Mouse (Mus musculus) midbrain, embryonic 14.5 days (tissue): ENCODE data around the gene Tbxas1. TPM values are rescaled to one million over a fixed set of nuclear protein-coding genes. Genes with fewer than 3 reads are reported as not detected.

Experiments used
- ATAC-seq: fragments of 200-750 bp; cut with Nextera tagmentation; 2 replicates; pipeline ENCODE4 v1.8.0; 2017; ENCODE audit warnings: moderate number of reproducible peaks, moderate library complexity; ENCODE audit not compliant: low FRiP score, low TSS enrichment
- DNase-seq: peaks from one replicate; pipeline ENCODE4 v3.0.0-alpha.2; 2015
- H3K27ac ChIP-seq: fragments of 300-500 bp; sonication (generic); replicated peaks from 2 replicates; pipeline ENCODE4 v1.5.1; 2014; ENCODE audit warnings: mild to moderate bottlenecking, low read depth, low read length, moderate library complexity
- H3K27me3 ChIP-seq: fragments of 300-500 bp; sonication (generic); 2 replicates; pipeline ENCODE4 v1.6.1; 2014; ENCODE audit warnings: low read length, control low read depth, mixed read lengths; ENCODE audit not compliant: control insufficient read depth, insufficient read depth
- H3K36me3 ChIP-seq: fragments of 300-500 bp; sonication (generic); 2 replicates; pipeline ENCODE4 v1.6.1; 2014; ENCODE audit warnings: low read length, control low read depth; ENCODE audit not compliant: control insufficient read depth, insufficient read depth
- H3K4me1 ChIP-seq: fragments of 300-500 bp; sonication (generic); 2 replicates; pipeline ENCODE4 v1.6.1; 2014; ENCODE audit warnings: mild to moderate bottlenecking, antibody characterized with exemption, low read length, control low read depth; ENCODE audit not compliant: control insufficient read depth, insufficient read depth
- H3K4me2 ChIP-seq: fragments of 300-500 bp; sonication (generic); 2 replicates; pipeline ENCODE4 v1.6.1; 2014; ENCODE audit warnings: mild to moderate bottlenecking, low read length, moderate library complexity
- H3K4me3 ChIP-seq: fragments of 300-500 bp; sonication (generic); replicated peaks from 2 replicates; pipeline ENCODE4 v1.5.1; 2014; ENCODE audit warnings: low read depth, low read length
- H3K9ac ChIP-seq: fragments of 300-500 bp; sonication (generic); replicated peaks from 2 replicates; pipeline ENCODE4 v1.6.1; 2014; ENCODE audit warnings: mild to moderate bottlenecking, low read length, moderate library complexity
- H3K9me3 ChIP-seq: fragments of 300-500 bp; sonication (generic); 2 replicates; pipeline ENCODE4 v1.6.1; 2016; ENCODE audit warnings: low read length, control low read depth, mixed read lengths; ENCODE audit not compliant: control insufficient read depth
- WGBS: fragments of 180-500 bp; shearing (Covaris S2); extraction: QIAGEN DNeasy Blood & Tissue Kit; methylation state at CpG from one replicate; pipeline ENCODE4 v1.1.7; 2014; 5-methylcytosine and 5-hydroxymethylcytosine counted together
- polyA plus RNA-seq: library from polyadenylated mRNA; unstranded; fragments of >200 nt; fragmentation: Nextera tagmentation; extraction: Ambion mirVana; gene quantifications from 2 replicates; pipeline ENCODE4 v1.2.1, GENCODE M21; 2014

Tbxas1 gene
- polyA plus RNA-seq, 1 experiment from 2014 or later, result 1.6 TPM

DNA sequence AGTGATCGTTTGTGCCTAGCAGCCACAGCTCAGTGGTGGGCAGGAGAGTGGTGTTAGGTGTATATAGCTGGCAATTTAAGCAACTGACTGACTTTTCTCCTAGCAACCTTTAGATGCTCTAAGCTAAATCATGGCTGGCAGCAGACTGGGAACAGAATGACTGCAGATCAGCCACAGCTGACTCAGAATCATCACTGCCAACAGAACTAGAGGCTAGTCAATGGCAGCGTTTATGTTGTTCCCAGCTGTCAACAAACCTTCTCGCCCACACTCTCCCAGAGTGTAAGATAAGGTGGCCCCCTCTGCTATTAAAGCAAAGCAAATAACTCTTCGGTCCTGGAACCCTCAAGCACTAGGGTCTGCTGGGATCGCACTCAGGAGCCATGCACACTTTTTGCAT is 144.0 kb downstream of the Tbxas1 start:
- 90% methylated on average over 5 of the region's 5 CpGs for WGBS
- no peak overlapping the region for H3K4me3 ChIP-seq
- ATAC-seq (no peak), DNase-seq (no peak)
- no peak overlapping the region for H3K9ac ChIP-seq
- H3K4me2 ChIP-seq, result no peak overlapping the region
- H3K27ac ChIP-seq, result no peak overlapping the region
- H3K27me3 ChIP-seq, result no peaks in the 10 kb centered on the region
- H3K4me1 ChIP-seq, result no peaks in the 10 kb centered on the region
- H3K9me3 ChIP-seq, result no peaks in the 10 kb centered on the region
- H3K36me3 ChIP-seq, result no peaks in the 10 kb centered on the region

DNA sequence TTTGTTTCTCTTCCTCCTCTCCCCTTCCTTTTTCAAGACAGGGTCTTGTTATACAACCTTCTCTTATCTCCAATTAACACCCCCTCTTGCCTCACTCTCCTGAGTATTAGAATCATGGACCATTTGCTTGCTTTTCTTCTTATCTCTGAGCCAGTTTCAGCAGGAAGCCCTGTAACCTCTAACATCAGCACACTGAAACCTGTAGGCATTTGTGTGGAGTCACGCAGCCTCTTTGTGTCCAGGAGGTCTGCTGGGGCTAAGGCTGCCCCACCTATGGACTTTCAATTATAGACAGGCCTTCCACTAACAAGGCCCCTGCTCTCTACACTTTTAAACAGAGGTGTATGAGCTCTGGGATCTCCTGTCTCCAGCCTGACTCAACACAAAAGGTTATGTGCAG is 146.7 kb downstream of the Tbxas1 start:
- Histone ChIP-seq H3K27me3 (no peaks in the 10 kb centered on the region), H3K4me2 (no peak overlapping the region), H3K27ac (no peak overlapping the region), H3K9ac (no peak overlapping the region), H3K4me1 (no peaks in the 10 kb centered on the region), H3K36me3 (no peaks in the 10 kb centered on the region), H3K4me3 (no peak overlapping the region), H3K9me3 (no peaks in the 10 kb centered on the region)
- 79% methylated on average over 1 of the region's 1 CpGs for WGBS
- DNase-seq (no peak), ATAC-seq (no peak)

DNA sequence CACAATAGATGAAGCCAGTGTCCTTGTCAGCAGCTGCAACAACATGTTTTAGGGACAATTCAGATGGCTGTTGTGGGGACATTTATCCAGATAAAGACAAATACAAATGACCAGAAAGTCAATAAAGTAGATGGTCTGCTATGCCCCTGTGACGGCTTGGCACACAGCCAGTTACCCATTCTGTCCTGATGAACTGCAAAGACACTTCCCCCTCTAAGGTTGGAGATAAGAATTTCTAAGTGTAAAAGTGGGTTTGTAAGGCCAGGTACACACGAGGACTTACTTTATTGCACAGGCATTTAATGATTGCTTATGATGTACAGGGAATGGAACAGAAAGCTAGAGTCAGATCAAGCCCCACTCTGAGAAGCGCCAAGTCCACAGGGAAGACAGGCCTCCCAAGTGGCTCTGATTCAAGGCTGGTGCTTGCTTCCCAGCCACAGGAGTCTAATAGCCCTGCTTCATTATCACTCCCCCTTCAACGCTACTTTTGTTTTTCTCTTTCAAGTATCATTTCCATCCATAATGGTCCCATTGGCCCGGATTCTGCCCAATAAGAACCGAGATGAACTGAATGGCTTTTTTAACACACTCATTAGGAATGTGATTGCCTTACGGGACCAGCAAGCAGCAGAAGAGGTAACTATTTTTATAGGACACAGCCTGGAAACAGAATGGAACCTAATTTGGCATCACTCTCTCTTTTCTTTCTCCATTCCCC is 147.4 kb downstream of the Tbxas1 start:
- WGBS, result 80% methylated on average over 7 of the region's 7 CpGs
- H3K4me3 ChIP-seq, result no peak overlapping the region
- H3K9ac ChIP-seq, result no peak overlapping the region
- H3K4me2 ChIP-seq, result no peak overlapping the region
- no peaks in the 10 kb centered on the region for H3K27me3 ChIP-seq
- H3K36me3 ChIP-seq, result no peaks in the 10 kb centered on the region
- H3K27ac ChIP-seq, result no peak overlapping the region
- no peaks in the 10 kb centered on the region for H3K4me1 ChIP-seq
- ATAC-seq (no peak), DNase-seq (no peak)
- H3K9me3 ChIP-seq, result no peaks in the 10 kb centered on the region

DNA sequence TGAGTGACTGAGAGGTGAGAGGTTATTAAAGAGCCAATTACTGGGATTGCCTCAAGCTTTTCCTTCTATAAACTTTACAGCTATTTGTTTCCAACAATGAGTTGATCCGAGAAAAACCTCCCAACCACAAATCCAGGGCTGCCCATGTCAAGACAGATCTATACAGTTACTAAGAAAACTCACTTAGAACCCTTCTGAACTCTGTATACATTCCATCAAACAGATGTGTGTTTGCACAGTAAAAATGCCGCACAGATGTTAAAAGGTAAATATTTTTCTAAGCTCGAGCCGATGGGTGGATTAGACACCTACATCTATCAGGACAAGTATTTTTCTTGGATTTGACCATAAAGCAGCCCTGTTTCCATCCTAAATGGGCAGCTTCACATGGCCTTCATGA is 149.4 kb downstream of the Tbxas1 start:
- DNase-seq, result no peak
- Histone ChIP-seq H3K9me3 (no peaks in the 10 kb centered on the region), H3K9ac (no peak overlapping the region), H3K4me2 (no peak overlapping the region), H3K36me3 (no peaks in the 10 kb centered on the region), H3K27me3 (no peaks in the 10 kb centered on the region), H3K4me3 (no peak overlapping the region), H3K27ac (no peak overlapping the region), H3K4me1 (no peaks in the 10 kb centered on the region)
- no peak for ATAC-seq
- 81% methylated on average over 4 of the region's 4 CpGs for WGBS

DNA sequence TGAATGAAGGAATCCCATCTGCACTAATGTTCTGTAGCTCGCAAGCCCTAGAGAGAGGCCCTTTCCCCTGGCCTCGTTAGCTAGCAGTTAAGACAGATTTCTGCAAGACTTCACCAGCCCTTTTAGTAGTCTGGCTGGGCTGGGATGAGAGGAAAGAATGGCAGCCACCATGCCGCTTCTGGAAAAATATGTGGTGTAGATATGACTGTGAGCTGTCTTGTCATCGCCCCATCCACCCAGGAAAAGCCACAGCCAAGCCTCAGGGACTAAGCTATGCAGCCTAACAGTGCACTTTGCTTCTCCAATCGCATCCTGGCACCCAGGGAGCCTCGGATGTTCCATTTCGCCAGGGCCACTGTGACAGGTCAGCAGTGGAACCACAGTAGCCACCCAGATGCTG is 149.8 kb downstream of the Tbxas1 start:
- Histone ChIP-seq H3K4me1 (no peaks in the 10 kb centered on the region), H3K27ac (no peak overlapping the region), H3K27me3 (no peaks in the 10 kb centered on the region), H3K4me3 (no peak overlapping the region), H3K9me3 (no peaks in the 10 kb centered on the region), H3K9ac (no peak overlapping the region), H3K36me3 (no peaks in the 10 kb centered on the region), H3K4me2 (no peak overlapping the region)
- 89% methylated on average over 7 of the region's 7 CpGs for WGBS
- no peak for DNase-seq
- no peak for ATAC-seq

DNA sequence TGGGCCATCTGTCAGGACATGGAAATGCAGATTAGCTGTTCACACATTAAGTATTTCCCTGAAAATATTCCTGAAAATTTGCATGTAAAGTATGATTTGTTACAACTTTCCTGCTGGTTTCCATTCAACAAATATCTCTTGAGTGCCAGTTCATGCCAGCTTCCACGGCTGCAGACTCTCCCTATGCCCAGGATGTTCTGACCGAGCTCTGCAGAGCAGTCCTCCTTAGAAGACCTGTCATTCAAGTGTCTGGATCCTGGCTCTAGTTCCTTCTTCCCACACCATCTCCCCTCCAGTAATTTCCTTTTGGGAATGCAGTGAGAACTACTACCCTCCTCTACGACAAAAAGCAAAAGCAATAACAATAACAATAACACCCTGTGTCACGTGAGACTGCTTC is 155.5 kb downstream of the Tbxas1 start:
- Histone ChIP-seq H3K27ac (no peak overlapping the region), H3K9ac (no peak overlapping the region), H3K4me1 (no peaks in the 10 kb centered on the region), H3K27me3 (no peaks in the 10 kb centered on the region), H3K4me3 (no peak overlapping the region), H3K4me2 (no peak overlapping the region), H3K9me3 (no peaks in the 10 kb centered on the region), H3K36me3 (no peaks in the 10 kb centered on the region)
- ATAC-seq, result no peak
- DNase-seq, result no peak
- 89% methylated on average over 4 of the region's 4 CpGs for WGBS

DNA sequence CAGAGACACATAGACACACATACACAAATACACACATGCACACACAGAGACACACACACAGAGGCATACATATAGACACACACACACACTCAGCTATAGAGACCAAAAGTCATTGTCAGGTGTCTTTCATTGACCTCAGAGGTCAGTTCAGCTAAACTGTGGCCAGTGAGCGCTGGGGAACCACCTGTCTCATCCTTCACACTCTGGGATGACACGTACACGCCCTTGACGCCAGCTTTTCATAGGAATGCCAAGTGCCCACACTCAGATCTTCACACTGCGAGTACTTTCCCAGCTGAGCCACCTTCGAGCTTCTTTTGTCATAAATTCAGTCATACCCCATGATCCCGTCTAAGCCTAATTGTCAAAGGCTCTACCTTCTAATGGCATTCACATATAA is 158.5 kb downstream of the Tbxas1 start:
- no peak overlapping the region for H3K4me3 ChIP-seq
- H3K27ac ChIP-seq, result no peak overlapping the region
- WGBS, result 88% methylated on average over 7 of the region's 7 CpGs
- no peaks in the 10 kb centered on the region for H3K4me1 ChIP-seq
- H3K27me3 ChIP-seq, result no peaks in the 10 kb centered on the region
- H3K9me3 ChIP-seq, result no peaks in the 10 kb centered on the region
- H3K4me2 ChIP-seq, result no peak overlapping the region
- no peak overlapping the region for H3K9ac ChIP-seq
- no peak for DNase-seq
- no peak for ATAC-seq
- no peaks in the 10 kb centered on the region for H3K36me3 ChIP-seq

DNA sequence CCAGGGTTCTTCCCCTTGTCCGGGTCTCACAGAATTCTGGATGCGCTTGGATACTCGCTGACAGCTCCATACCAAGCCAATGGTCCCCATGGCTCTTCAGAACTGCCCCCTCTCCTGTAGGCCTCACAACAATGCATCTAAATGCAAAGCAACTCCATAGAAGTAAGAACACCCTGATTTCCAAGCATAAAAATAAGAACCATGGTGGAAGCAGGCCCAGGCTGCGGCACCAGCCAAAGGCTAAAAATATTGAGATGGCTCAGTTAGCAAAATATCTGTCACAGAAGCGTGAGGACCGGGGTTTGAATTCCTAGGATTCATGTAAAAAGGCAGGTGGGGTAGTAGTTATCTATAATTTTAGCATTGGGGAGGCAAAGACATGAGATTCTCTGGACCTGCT is 159.8 kb downstream of the Tbxas1 start:
- Histone ChIP-seq H3K4me3 (no peak overlapping the region), H3K9ac (no peak overlapping the region), H3K36me3 (no peaks in the 10 kb centered on the region), H3K27me3 (no peaks in the 10 kb centered on the region), H3K4me1 (peaks cover 5% of the 10 kb centered on the region; the same call in 1 of the 2 replicates), H3K9me3 (no peaks in the 10 kb centered on the region), H3K4me2 (no peak overlapping the region), H3K27ac (no peak overlapping the region)
- 94% methylated on average over 6 of the region's 6 CpGs for WGBS
- ATAC-seq (no peak), DNase-seq (no peak)

DNA sequence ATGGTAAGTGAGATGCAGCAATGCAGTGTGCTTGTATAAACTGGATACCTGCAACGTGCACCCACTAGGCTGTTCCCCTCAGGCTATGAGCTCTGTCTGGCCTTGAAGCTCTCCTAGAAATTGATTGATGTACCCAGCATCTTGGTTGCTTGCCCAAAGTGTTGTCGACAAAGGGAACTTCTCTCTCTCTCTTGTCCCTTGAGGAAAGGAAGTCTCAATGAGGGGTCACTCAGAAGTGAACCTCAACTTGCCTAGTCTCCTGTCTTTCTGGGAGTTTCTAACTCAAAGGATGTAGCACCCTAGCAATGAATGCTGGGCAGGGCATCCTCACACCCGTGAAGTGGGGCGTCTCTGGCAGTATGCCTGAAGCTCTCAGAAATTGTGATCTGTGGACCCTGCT is 161.0 kb downstream of the Tbxas1 start:
- no peaks in the 10 kb centered on the region for H3K27me3 ChIP-seq
- no peak overlapping the region for H3K27ac ChIP-seq
- 87% methylated on average over 4 of the region's 4 CpGs for WGBS
- H3K4me3 ChIP-seq, result no peak overlapping the region
- H3K9me3 ChIP-seq, result no peaks in the 10 kb centered on the region
- DNase-seq (no peak), ATAC-seq (no peak)
- H3K9ac ChIP-seq, result no peak overlapping the region
- no peak overlapping the region for H3K4me2 ChIP-seq
- H3K4me1 ChIP-seq, result peaks cover 5% of the 10 kb centered on the region; the same call in 1 of the 2 replicates
- H3K36me3 ChIP-seq, result no peaks in the 10 kb centered on the region
